Mouse (Mus musculus): ENCODE measurements around the gene Arv1.

Arv1 gene

DNA sequence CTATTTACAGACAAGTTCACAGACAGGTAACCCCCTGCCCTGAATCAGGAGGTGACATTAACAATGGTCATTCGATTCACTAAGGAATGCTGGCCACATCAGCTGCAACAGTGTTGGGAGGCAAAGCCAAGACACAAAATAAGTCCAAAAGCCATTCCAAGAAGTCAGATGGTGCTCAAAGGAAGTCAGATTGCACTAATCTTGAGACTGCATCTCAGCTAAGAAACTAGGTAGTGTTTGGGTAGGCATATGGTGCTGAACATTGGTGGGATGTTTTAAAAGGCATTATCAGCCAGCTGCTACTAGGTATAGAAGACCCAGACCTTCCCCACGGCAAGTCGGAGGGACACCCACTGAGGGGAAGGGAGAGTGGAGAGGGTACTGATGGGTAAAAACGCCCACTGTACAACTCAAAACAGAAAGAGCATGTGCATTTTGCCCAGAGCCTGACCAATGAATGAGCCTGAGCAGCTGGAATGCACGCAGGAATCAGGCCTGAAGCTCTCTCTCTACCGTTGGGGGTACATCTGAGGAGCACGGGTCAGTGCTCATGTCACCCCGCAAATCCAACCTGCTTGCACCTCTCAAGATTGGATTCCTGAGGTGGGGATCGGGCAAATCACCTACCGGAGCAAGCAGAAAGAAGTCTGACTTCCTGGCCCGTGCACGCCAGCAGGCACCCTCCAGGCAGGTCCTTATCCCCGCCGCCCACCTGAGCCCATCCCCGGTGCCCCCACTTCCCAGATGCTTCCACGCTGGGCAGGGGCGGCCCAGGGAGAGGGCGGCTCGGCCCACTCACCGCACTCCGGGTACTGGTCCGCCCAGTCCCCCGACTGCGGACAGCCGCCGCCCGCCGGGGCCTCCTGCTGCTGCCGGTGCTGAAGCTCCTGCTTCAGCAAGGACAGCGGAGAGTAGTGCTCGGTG is 739 bp upstream of the Arv1 start:
- no peak for DNase-seq (ENCODE audit: low read depth, low spot score)

- no peak for DNase-seq (ENCODE audit: low read depth, low spot score)
Observed at GRCm38 (mm10) chr8:124724301-124724700, 2.4 kb downstream of the Arv1 start.

GRCm38 (mm10) chr8:124732828-124733227 is 10.9 kb downstream of the Arv1 start:
- DNase-seq (ENCODE audit: low read depth, low spot score): no peak

DNA sequence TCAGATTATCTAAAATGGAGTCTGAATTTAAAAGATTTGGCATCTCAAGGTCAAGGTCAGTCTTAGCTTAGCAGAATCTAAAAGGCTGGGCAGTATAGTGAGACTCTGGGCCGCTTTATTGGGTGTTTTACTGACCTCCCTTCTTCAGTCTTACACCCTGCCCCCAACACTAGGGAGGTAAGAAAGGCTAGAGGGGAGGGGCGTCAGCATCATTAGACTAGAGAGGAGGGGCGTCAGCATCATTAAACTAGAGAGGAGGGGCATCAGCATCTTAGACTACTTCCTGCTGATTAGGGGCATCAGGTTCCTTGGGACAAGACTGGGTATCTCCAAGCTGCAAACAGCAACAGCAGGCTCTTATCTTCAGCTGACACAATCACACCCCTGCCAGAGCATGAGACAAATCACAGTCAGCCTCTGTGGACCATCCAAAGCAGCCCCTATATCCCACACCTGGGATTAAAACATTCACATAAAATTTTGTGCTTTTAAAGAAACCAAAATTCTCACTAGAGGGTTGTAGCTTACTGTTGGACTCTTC is 13.5 kb downstream of the Arv1 start:
- no peak for DNase-seq (ENCODE audit: low read depth, low spot score)

- no peak for DNase-seq (ENCODE audit: low read depth, low spot score)
Observed at GRCm38 (mm10) chr8:124739268-124739667, 17.3 kb downstream of the Arv1 start.

GRCm38 (mm10) chr8:124746661-124747060 is 24.7 kb downstream of the Arv1 start:
- no peak for DNase-seq (ENCODE audit: low read depth, low spot score)

DNA sequence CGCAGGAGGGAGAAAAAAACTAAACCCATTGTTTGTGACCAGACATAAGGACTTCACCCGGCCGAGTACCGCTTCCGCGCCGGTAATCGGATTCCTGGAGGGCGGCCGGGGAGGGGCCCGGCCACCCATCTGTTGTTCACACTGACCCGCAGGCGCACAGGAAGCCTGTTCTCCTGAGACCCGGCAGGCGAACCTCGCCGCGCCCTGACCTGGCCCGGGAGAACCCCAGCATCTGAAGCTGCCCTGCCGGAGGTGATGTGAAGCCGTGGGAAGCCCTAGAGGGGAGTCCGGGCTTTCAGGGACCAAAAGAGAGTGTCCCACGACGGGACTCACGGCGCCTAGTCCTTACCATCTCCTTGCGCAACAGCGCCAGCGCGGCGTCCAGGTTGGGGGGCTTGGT is 29.3 kb downstream of the Arv1 start:
- DNase-seq (ENCODE audit: low read depth, low spot score): peak; percentile 68

DNA sequence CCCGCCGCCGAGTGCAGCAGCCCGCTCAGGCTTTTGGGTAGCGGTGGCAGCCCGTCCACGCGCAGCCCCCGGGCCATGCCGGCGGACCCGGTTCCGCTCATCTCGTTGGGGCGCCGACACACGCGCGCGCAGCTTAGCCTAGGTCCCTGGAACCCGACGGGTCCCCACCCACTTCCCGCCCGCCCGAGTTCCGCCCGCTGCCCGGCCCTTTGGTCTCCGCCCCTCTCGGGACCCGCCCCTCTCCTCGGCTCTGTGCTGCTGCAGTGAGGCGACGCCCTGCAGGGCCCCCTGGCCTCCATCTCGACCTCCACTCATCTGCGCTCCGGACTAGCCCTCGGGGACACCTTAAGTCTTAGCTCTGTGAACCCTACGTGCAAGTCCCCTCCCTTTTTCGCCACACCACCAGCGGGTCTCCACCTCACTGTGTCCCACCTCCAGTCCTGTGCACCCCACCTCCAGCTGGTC is 29.8 kb downstream of the Arv1 start, which contains the start of gene Fam89a:
Fam89a (minus strand) TSS at position 124 of the 465 bp plus-strand sequence.
- DNase-seq (ENCODE audit: low read depth, low spot score): no peak

GRCm38 (mm10) chr8:124752325-124752862 is 30.5 kb downstream of the Arv1 start:
- no peak for DNase-seq (ENCODE audit: low read depth, low spot score)

DNA sequence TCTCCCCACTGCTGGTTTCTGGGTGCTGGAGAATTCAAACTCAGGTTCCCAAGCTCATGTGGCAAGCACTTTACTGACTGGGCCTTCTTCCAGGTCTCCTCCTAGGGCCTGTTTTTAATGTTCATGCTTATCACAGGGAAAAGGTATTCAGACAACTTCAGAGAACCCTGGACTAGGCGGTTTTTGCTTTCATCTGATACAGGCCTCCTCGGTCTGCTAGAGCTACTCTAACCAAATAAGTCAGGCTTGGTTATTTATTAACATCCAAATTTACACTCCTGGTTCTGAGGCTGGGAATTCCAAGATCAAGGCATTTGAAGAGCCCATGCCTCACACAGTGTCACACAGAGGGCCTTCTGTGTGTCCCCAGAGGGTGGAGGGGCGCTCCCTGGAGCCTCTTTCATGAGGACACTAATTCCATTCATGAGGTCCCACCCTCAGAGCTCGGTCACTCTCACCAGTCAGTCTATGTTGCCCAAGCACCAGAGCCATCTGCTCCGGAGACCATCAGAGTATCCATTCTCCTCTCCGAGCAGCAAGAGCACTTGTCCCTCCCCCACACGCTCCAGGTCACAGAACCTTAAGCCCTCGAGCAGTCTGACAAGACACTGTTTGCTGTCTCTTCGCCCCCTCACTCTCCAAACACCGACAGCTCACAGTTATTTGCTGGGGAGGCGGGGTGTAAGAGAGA is 32.3 kb downstream of the Arv1 start:
- DNase-seq (ENCODE audit: low read depth, low spot score): no peak

- no peak for DNase-seq (ENCODE audit: low read depth, low spot score)
Observed at GRCm38 (mm10) chr8:124754792-124755190, 32.9 kb downstream of the Arv1 start.

GRCm38 (mm10) chr8:124755481-124755880 is 33.5 kb downstream of the Arv1 start:
- no peak for DNase-seq (ENCODE audit: low read depth, low spot score)

DNA sequence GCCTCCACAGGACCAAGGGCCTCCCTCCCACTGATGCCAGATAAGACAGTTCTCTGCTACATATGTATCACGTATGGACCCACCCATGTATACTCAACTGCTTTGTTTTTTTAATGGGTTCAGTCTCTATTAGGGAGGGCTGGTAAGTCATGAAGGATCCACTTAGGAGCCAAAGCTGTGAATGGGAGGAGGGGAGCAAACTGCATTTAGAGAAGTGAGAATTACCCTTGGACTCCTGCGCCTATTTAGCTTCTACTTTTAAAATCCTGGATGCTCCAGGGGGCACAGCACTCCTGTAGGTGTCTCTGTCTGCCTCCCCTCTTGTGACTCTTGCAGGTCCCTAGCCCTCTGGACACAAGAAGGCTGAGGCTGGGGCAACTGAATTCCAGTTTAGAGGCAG is 34.2 kb downstream of the Arv1 start:
- DNase-seq (ENCODE audit: low read depth, low spot score): no peak

GRCm38 (mm10) chr8:124756601-124757000 is 34.7 kb downstream of the Arv1 start:
- no peak for DNase-seq (ENCODE audit: low read depth, low spot score)

DNA sequence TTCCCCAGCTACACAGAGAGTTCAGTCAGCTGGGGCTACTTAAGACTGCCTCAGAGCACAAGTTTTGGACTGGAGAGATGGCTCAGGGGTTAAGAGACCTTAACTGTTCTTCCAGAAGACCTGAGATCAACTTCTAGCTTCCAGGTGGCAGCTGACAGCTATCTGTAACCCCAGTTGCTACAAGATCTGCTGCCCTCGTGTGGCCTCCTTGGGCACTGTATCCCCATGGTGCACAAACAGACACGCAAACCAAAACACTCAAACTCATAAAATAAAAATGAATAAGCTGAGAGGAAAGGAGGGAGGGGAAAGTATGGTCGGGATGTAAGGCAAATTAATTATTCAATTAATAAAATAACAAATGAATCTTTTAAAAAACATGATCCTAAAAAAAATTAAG is 36.6 kb downstream of the Arv1 start:
- DNase-seq (ENCODE audit: low read depth, low spot score): no peak

- no peak for DNase-seq (ENCODE audit: low read depth, low spot score)
Observed at GRCm38 (mm10) chr8:124763061-124763460, 41.1 kb downstream of the Arv1 start.

- no peak for DNase-seq (ENCODE audit: low read depth, low spot score)
Observed at GRCm38 (mm10) chr8:124772389-124772788, 50.5 kb downstream of the Arv1 start.

GRCm38 (mm10) chr8:124775695-124776094 is 53.8 kb downstream of the Arv1 start:
- no peak for DNase-seq (ENCODE audit: low read depth, low spot score)

DNA sequence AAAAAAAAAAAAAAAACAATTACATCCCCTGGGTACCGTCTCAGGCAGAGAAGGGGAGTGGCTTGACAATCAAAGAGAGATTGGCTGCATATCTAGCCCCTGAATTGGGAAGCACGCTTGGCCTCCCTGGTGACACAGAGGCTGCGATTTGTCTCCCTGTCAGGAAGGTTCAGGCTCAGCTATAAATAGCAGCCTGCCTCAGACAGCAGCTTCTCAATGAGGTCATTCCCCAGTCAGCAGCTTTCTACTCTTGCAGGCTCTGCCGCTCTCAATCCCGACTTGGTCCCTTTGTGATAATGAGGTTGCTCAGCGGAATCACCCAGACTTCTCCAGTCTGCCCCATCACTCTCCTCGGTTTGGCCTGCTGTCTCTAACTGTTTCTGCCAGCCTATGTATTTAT is 58.3 kb downstream of the Arv1 start:
- DNase-seq (ENCODE audit: low read depth, low spot score): peak; percentile 78

GRCm38 (mm10) chr8:124782431-124782830 is 60.5 kb downstream of the Arv1 start:
- DNase-seq (ENCODE audit: low read depth, low spot score): no peak

DNA sequence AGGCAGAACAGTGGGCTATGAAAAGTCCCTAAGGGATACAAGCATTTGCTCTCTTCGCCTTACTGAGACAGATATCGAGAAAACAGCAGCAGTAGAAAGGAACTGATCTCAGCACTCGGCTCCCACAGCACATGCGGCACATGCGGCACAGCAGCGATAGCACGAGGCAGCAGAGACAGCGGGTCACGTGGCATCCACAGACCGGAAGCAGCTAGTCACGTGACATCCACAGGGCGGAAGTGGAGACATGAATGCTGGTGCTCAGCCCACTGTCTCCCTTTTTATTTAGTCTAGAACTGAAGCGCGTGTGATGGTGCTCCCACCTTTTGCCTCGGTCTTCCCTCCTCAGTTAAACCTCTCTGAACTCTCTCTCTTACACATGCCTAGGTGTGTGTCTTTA is 61.3 kb downstream of the Arv1 start:
- no peak for DNase-seq (ENCODE audit: low read depth, low spot score)
